Mouse (Mus musculus): ENCODE measurements around the gene Osmr. TPM values are rescaled to one million over a fixed set of nuclear protein-coding genes. Genes with fewer than 3 reads are reported as not detected.

Osmr gene
- total RNA-seq, 1 experiment, result 1.0 TPM

DNA sequence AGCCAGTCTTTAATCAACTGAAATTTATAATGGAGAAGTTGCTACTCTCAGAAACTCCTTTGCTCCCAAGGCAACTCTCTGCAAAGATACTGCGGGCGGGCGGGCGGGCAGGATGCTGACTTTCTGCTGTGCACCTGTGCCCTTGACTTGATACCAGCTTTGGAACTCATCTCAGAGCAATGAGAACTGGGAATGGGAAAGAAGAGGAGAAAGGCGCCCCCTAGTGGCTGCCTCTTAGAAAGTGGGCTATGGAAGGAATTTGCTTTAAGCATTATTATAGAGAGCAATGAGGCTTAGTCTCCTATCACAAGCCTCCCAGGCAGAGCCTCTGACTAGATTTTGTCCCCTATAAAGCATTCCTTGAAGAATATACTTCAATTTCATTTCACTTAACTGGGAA is 9.0 kb upstream of the Osmr start:
- Histone ChIP-seq H3K4me1 (ENCODE audit: control insufficient read depth in 2 of 2, insufficient read depth in 2 of 2, low read length in 2 of 2, poor library complexity in 1 of 2) (peaks cover 0 to 2% of the 10 kb centered on the region in 2 experiments; a peak in 1 of 4 replicates), H3K9me3 (ENCODE audit: control insufficient read depth, insufficient read depth, low read depth, low read length) (no peaks in the 10 kb centered on the region), H3K9ac (ENCODE audit: insufficient read depth, low read depth, low read length, poor library complexity, severe bottlenecking) (no peak overlapping the region), H3K27ac (ENCODE audit: insufficient read depth, low read depth, low read length, poor library complexity, severe bottlenecking) (no peak overlapping the region), H3K4me3 (ENCODE audit: insufficient read depth in 1 of 2, low read depth in 1 of 2, low read length in 2 of 2, poor library complexity in 1 of 2, severe bottlenecking in 1 of 2) (no peak overlapping the region), H3K36me3 (ENCODE audit: control insufficient read depth, insufficient read depth, low read length, poor library complexity, severe bottlenecking) (no peaks in the 10 kb centered on the region)
- in situ Hi-C loops (cut with MboI; ENCODE audit: low sequenced_read_pairs in 2 of 2, unreplicated experiment in 2 of 2), result no loop called here
- peak; percentile 74 for DNase-seq (ENCODE audit: low read depth, low spot score)
- TF ChIP-seq ZNF384 (IDR thresholded peaks at IDR 0.05; ENCODE audit: low read depth, low read length) (no peak), ZC3H11A (IDR thresholded peaks at IDR 0.05; ENCODE audit: borderline replicate concordance, low read depth, low read length) (peak; percentile 37; the same call in 1 of the 2 replicates), HCFC1 (IDR thresholded peaks at IDR 0.05; ENCODE audit: borderline replicate concordance, insufficient read depth, low read length) (no peak), MAFK (IDR thresholded peaks at IDR 0.05; ENCODE audit: insufficient read depth, low read depth, low read length) (no peak), CHD2 (IDR thresholded peaks at IDR 0.05; ENCODE audit: low read depth, low read length) (no peak)

DNA sequence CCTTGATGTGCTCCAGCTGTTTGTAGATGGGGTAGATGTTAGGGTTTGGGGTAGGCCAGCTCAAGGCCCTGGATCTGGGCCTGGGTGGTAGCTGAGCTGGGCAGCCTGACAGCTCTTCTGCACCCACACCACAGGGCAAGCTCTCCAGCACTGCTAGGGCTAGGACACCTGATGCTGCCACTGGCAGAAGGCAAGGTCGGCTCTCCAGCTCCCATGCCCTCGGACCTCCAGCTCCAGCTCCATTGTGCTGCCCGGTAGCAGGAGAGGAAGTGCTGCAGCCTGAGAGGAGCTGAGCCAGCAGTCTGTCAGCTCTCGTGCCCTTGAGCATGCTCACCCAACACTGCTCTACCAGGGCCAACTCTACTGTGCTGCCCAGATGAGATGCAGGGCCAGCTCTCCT is 8.3 kb upstream of the Osmr start:
- in situ Hi-C loops (cut with MboI; ENCODE audit: low sequenced_read_pairs in 2 of 2, unreplicated experiment in 2 of 2), result no loop called here

DNA sequence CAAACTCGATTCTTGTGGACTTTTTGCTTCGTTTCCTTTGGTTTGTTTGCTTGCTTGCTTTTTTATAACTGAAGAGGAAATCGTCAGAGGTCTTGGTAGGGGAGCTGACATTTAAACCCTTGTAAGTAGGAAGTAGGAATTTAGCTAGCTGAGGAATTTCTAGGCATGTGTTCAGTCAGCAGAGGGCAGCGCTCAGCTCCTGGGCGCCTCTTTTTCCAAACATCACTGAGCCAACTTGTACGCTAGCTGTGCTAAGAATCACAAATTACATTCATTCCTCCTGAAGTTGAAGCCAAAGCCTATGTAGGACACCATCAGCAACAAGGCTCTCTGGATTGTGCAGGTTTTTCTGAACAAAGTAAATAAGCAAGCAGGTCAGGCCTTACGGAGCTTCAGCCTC is 7.4 kb upstream of the Osmr start:
- in situ Hi-C loops (cut with MboI; ENCODE audit: low sequenced_read_pairs in 2 of 2, unreplicated experiment in 2 of 2), result no loop called here
- TF ChIP-seq CHD2 (IDR thresholded peaks at IDR 0.05; ENCODE audit: low read depth, low read length), result no peak
- TF ChIP-seq ZNF384 (IDR thresholded peaks at IDR 0.05; ENCODE audit: low read depth, low read length), result no peak
- no peak for TF ChIP-seq MAFK (IDR thresholded peaks at IDR 0.05; ENCODE audit: insufficient read depth, low read depth, low read length)
- TF ChIP-seq ZC3H11A (IDR thresholded peaks at IDR 0.05; ENCODE audit: borderline replicate concordance, low read depth, low read length), result no peak
- no peak for TF ChIP-seq HCFC1 (IDR thresholded peaks at IDR 0.05; ENCODE audit: borderline replicate concordance, insufficient read depth, low read length)
- Histone ChIP-seq H3K27ac (ENCODE audit: insufficient read depth, low read depth, low read length, poor library complexity, severe bottlenecking) (no peak overlapping the region), H3K9ac (ENCODE audit: insufficient read depth, low read depth, low read length, poor library complexity, severe bottlenecking) (no peak overlapping the region), H3K9me3 (ENCODE audit: control insufficient read depth, insufficient read depth, low read depth, low read length) (no peaks in the 10 kb centered on the region), H3K4me3 (ENCODE audit: insufficient read depth in 1 of 2, low read depth in 1 of 2, low read length in 2 of 2, poor library complexity in 1 of 2, severe bottlenecking in 1 of 2) (no peak overlapping the region), H3K4me1 (ENCODE audit: control insufficient read depth in 2 of 2, insufficient read depth in 2 of 2, low read length in 2 of 2, poor library complexity in 1 of 2) (peaks cover 0 to 2% of the 10 kb centered on the region in 2 experiments; a peak in 1 of 4 replicates), H3K36me3 (ENCODE audit: control insufficient read depth, insufficient read depth, low read length, poor library complexity, severe bottlenecking) (no peaks in the 10 kb centered on the region)
- DNase-seq (ENCODE audit: low read depth, low spot score), result no peak

More for the DNA sequence above, 8.3 kb upstream of the Osmr start:
- TF ChIP-seq ZC3H11A (IDR thresholded peaks at IDR 0.05; ENCODE audit: borderline replicate concordance, low read depth, low read length) (no peak), CHD2 (IDR thresholded peaks at IDR 0.05; ENCODE audit: low read depth, low read length) (no peak), ZNF384 (IDR thresholded peaks at IDR 0.05; ENCODE audit: low read depth, low read length) (no peak), HCFC1 (IDR thresholded peaks at IDR 0.05; ENCODE audit: borderline replicate concordance, insufficient read depth, low read length) (no peak), MAFK (IDR thresholded peaks at IDR 0.05; ENCODE audit: insufficient read depth, low read depth, low read length) (no peak)
- H3K9me3 ChIP-seq (ENCODE audit: control insufficient read depth, insufficient read depth, low read depth, low read length), result no peaks in the 10 kb centered on the region
- H3K4me3 ChIP-seq (ENCODE audit: insufficient read depth in 1 of 2, low read depth in 1 of 2, low read length in 2 of 2, poor library complexity in 1 of 2, severe bottlenecking in 1 of 2), result no peak overlapping the region
- no peak overlapping the region for H3K27ac ChIP-seq (ENCODE audit: insufficient read depth, low read depth, low read length, poor library complexity, severe bottlenecking)
- H3K9ac ChIP-seq (ENCODE audit: insufficient read depth, low read depth, low read length, poor library complexity, severe bottlenecking), result no peak overlapping the region
- no peak for DNase-seq (ENCODE audit: low read depth, low spot score)
- H3K36me3 ChIP-seq (ENCODE audit: control insufficient read depth, insufficient read depth, low read length, poor library complexity, severe bottlenecking), result no peaks in the 10 kb centered on the region
- H3K4me1 ChIP-seq (ENCODE audit: control insufficient read depth in 2 of 2, insufficient read depth in 2 of 2, low read length in 2 of 2, poor library complexity in 1 of 2), result peaks cover 0 to 2% of the 10 kb centered on the region in 2 experiments; a peak in 1 of 4 replicates

DNA sequence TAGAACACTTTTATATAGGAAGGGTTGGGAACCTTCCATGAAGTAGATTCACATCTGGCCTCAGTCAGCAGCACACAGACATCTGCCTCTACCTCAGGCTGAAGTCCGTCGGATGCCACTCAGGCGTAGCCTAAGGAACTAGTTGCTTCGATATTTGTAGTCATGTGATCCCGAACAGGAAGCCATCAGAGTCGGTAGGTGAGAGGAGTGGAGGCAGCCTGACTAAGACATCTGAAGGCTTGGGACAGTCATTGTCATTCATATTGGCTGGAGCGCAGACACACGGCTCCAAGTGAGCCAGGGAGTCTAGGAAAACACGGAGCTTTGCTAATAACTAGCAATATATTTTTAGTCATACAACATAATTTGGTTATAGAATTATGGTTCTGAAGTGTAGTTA is 6.4 kb upstream of the Osmr start:
- in situ Hi-C loops (cut with MboI; ENCODE audit: low sequenced_read_pairs in 2 of 2, unreplicated experiment in 2 of 2), result no loop called here

More for the DNA sequence above, 6.4 kb upstream of the Osmr start:
- H3K4me3 ChIP-seq (ENCODE audit: insufficient read depth in 1 of 2, low read depth in 1 of 2, low read length in 2 of 2, poor library complexity in 1 of 2, severe bottlenecking in 1 of 2), result no peak overlapping the region
- no peak overlapping the region for H3K9ac ChIP-seq (ENCODE audit: insufficient read depth, low read depth, low read length, poor library complexity, severe bottlenecking)
- no peak overlapping the region for H3K27ac ChIP-seq (ENCODE audit: insufficient read depth, low read depth, low read length, poor library complexity, severe bottlenecking)
- DNase-seq (ENCODE audit: low read depth, low spot score), result no peak
- H3K36me3 ChIP-seq (ENCODE audit: control insufficient read depth, insufficient read depth, low read length, poor library complexity, severe bottlenecking), result no peaks in the 10 kb centered on the region
- no peaks in the 10 kb centered on the region; a peak in 1 of 4 replicates for H3K4me1 ChIP-seq (ENCODE audit: control insufficient read depth in 2 of 2, insufficient read depth in 2 of 2, low read length in 2 of 2, poor library complexity in 1 of 2)
- H3K9me3 ChIP-seq (ENCODE audit: control insufficient read depth, insufficient read depth, low read depth, low read length), result no peaks in the 10 kb centered on the region
- TF ChIP-seq HCFC1 (IDR thresholded peaks at IDR 0.05; ENCODE audit: borderline replicate concordance, insufficient read depth, low read length) (no peak), MAFK (IDR thresholded peaks at IDR 0.05; ENCODE audit: insufficient read depth, low read depth, low read length) (no peak), ZC3H11A (IDR thresholded peaks at IDR 0.05; ENCODE audit: borderline replicate concordance, low read depth, low read length) (no peak), ZNF384 (IDR thresholded peaks at IDR 0.05; ENCODE audit: low read depth, low read length) (no peak), CHD2 (IDR thresholded peaks at IDR 0.05; ENCODE audit: low read depth, low read length) (no peak)

Data from ES-E14 (cell line).